ENCODE assay signal across 21 mouse cellular contexts in genomic region chr1:37098094-37098555, GRCm38 (mm10).
A peak's percentile ranks its signal among the peaks of the same experiment; 100 is the strongest.
DNase-seq lines count a peak whose midpoint lies in the region; ATAC-seq and TF ChIP-seq lines count a peak whose summit lies in the region.
"Had no signal": no experiment of that assay in that cellular context is flagged by ENCODE, and none has a peak within 500 bp of the region (broad histone marks: within the 10 kb centered on the region; RNA-seq: fewer than 3 reads in every experiment).

No protein-coding gene starts in this region.

- no peak overlapping the region for H3K4me2 ChIP-seq in hindbrain, embryonic 13.5 days
- no peak overlapping the region for H3K4me2 ChIP-seq in hindbrain, embryonic 11.5 days (replicated peaks; ENCODE audit: low read depth, low read length)
- H3K4me2 ChIP-seq in forebrain, postnatal 0 days (ENCODE audit: low read depth) = no peak overlapping the region; the same call in 1 of the 2 replicates
- H3K4me2 ChIP-seq in midbrain, embryonic 14.5 days (ENCODE audit: low read length) = no peak overlapping the region
- H3K4me2 ChIP-seq: embryonic facial prominence, embryonic 12.5 days; heart, embryonic 12.5 days; liver, embryonic 11.5 days; lung, embryonic 14.5 days; midbrain, embryonic 12.5 days had no signal

- no peak for TF ChIP-seq CTCF in forebrain, postnatal 0 days (IDR thresholded peaks at IDR 0.05; ENCODE audit: low read depth)

- H3K36me3 ChIP-seq in hindbrain, embryonic 13.5 days = no peaks in the 10 kb centered on the region
- H3K36me3 ChIP-seq in hindbrain, embryonic 11.5 days (ENCODE audit: control insufficient read depth, insufficient read depth, low read length) = no peaks in the 10 kb centered on the region
- H3K36me3 ChIP-seq in embryonic facial prominence, embryonic 10.5 days (replicated peaks) = no peaks in the 10 kb centered on the region
- H3K36me3 ChIP-seq in forebrain, postnatal 0 days (ENCODE audit: insufficient read depth) = no peaks in the 10 kb centered on the region
- H3K36me3 ChIP-seq in midbrain, embryonic 14.5 days (ENCODE audit: control insufficient read depth, insufficient read depth, low read length) = no peaks in the 10 kb centered on the region
- H3K36me3 ChIP-seq: embryonic facial prominence, embryonic 12.5 days; heart, embryonic 12.5 days; midbrain, embryonic 12.5 days had no signal

- H3K4me1 ChIP-seq in hindbrain, embryonic 13.5 days (replicated peaks) = peaks cover 19% of the 10 kb centered on the region
- H3K4me1 ChIP-seq in hindbrain, embryonic 11.5 days (replicated peaks; ENCODE audit: control insufficient read depth, insufficient read depth, low read length) = no peaks in the 10 kb centered on the region
- H3K4me1 ChIP-seq in embryonic facial prominence, embryonic 10.5 days = peaks cover 16% of the 10 kb centered on the region
- peaks cover 14% of the 10 kb centered on the region for H3K4me1 ChIP-seq in forebrain, postnatal 0 days (ENCODE audit: insufficient read depth)
- H3K4me1 ChIP-seq in midbrain, embryonic 14.5 days (ENCODE audit: control insufficient read depth, insufficient read depth, low read length) = peaks cover 6% of the 10 kb centered on the region; the same call in 1 of the 2 replicates
- H3K4me1 ChIP-seq: heart, embryonic 12.5 days had no signal

- H3K9ac ChIP-seq in hindbrain, embryonic 13.5 days = no peak overlapping the region
- H3K9ac ChIP-seq in hindbrain, embryonic 11.5 days (ENCODE audit: low read depth, low read length) = no peak overlapping the region
- no peak overlapping the region for H3K9ac ChIP-seq in forebrain, postnatal 0 days
- no peak overlapping the region for H3K9ac ChIP-seq in midbrain, embryonic 14.5 days (replicated peaks; ENCODE audit: low read length)
- H3K9ac ChIP-seq: embryonic facial prominence, embryonic 12.5 days; heart, embryonic 12.5 days; lung, embryonic 14.5 days; midbrain, embryonic 12.5 days had no signal

- H3K27ac ChIP-seq in hindbrain, embryonic 13.5 days = peak overlapping the region; percentile 81
- H3K27ac ChIP-seq in hindbrain, embryonic 11.5 days (ENCODE audit: low read depth, low read length) = no peak overlapping the region
- H3K27ac ChIP-seq in embryonic facial prominence, embryonic 10.5 days (replicated peaks) = 0 out of 2 replicates have a peak overlapping the region, but pooled peaks have one; percentile 12
- H3K27ac ChIP-seq in forebrain, postnatal 0 days (ENCODE audit: low read depth, low read length) = peak overlapping the region; percentile 83
- H3K27ac ChIP-seq in midbrain, embryonic 14.5 days (replicated peaks; ENCODE audit: low read depth, low read length) = peak overlapping the region; percentile 71
- H3K27ac ChIP-seq: embryonic facial prominence, embryonic 12.5 days had no signal

- no peaks in the 10 kb centered on the region for H3K9me3 ChIP-seq in hindbrain, embryonic 13.5 days
- H3K9me3 ChIP-seq in hindbrain, embryonic 11.5 days (ENCODE audit: control insufficient read depth, low read length) = no peaks in the 10 kb centered on the region
- H3K9me3 ChIP-seq in embryonic facial prominence, embryonic 10.5 days = peaks cover 4% of the 10 kb centered on the region; the same call in 1 of the 2 replicates
- H3K9me3 ChIP-seq in forebrain, postnatal 0 days (ENCODE audit: low read length) = no peaks in the 10 kb centered on the region
- H3K9me3 ChIP-seq in midbrain, embryonic 14.5 days (ENCODE audit: control insufficient read depth, low read length) = no peaks in the 10 kb centered on the region
- H3K9me3 ChIP-seq: embryonic facial prominence, embryonic 12.5 days had no signal

- no peaks in the 10 kb centered on the region for H3K27me3 ChIP-seq in hindbrain, embryonic 13.5 days
- no peaks in the 10 kb centered on the region for H3K27me3 ChIP-seq in hindbrain, embryonic 11.5 days (ENCODE audit: control insufficient read depth, insufficient read depth, low read length)
- H3K27me3 ChIP-seq in embryonic facial prominence, embryonic 10.5 days (replicated peaks; ENCODE audit: low read depth, poor library complexity, severe bottlenecking) = no peaks in the 10 kb centered on the region
- H3K27me3 ChIP-seq in forebrain, postnatal 0 days (ENCODE audit: insufficient read depth, low read length) = no peaks in the 10 kb centered on the region
- no peaks in the 10 kb centered on the region for H3K27me3 ChIP-seq in midbrain, embryonic 14.5 days (ENCODE audit: control insufficient read depth, insufficient read depth, low read length)
- H3K27me3 ChIP-seq: CH12.LX; embryonic facial prominence, embryonic 12.5 days; heart, embryonic 12.5 days; midbrain, embryonic 12.5 days had no signal

- ATAC-seq in hindbrain, embryonic 13.5 days (ENCODE audit: low FRiP score) = 0 out of 2 replicates have a peak, but pooled peaks have one; percentile 6
- no peak for ATAC-seq in hindbrain, embryonic 11.5 days (ENCODE audit: low FRiP score)
- ATAC-seq in forebrain, postnatal 0 days = peak; percentile 49; the same call in 1 of the 2 replicates
- ATAC-seq in midbrain, embryonic 14.5 days (ENCODE audit: low FRiP score, low TSS enrichment) = no peak

- no peak for DNase-seq in hindbrain, embryonic 11.5 days (ENCODE audit: low spot score)
- DNase-seq in embryonic facial prominence, embryonic 10.5 days (ENCODE audit: low spot score) = no peak
- peak; percentile 67 for DNase-seq in forebrain, postnatal 0 days
- no peak for DNase-seq in midbrain, embryonic 14.5 days
- no peak for DNase-seq in heart, adult 8-10 months (ENCODE audit: low spot score)
- no peak for DNase-seq in left cerebral cortex, adult 11 months (ENCODE audit: low spot score)
- no peak for DNase-seq in ovary, postnatal 36 days (ENCODE audit: low spot score)
- DNase-seq: adrenal gland, adult 2 months; cerebellum, postnatal 36 days; heart, postnatal 36 days; kidney, adult 8-10 months; kidney, postnatal 25 days; lung, embryonic 14.5 days; lung, postnatal 4 days; thymus, adult 2 months had no signal

- H3K4me3 ChIP-seq in hindbrain, embryonic 13.5 days = no peak overlapping the region
- H3K4me3 ChIP-seq in hindbrain, embryonic 11.5 days (ENCODE audit: low read depth, low read length) = no peak overlapping the region
- H3K4me3 ChIP-seq in embryonic facial prominence, embryonic 10.5 days = no peak overlapping the region
- H3K4me3 ChIP-seq in forebrain, postnatal 0 days (ENCODE audit: low read depth, low read length) = no peak overlapping the region
- no peak overlapping the region for H3K4me3 ChIP-seq in midbrain, embryonic 14.5 days (replicated peaks; ENCODE audit: low read depth, low read length)
- H3K4me3 ChIP-seq: embryonic facial prominence, embryonic 12.5 days; heart, embryonic 12.5 days; midbrain, embryonic 12.5 days had no signal

- 80% methylated on average over 4 of the region's 4 CpGs for WGBS in hindbrain, embryonic 13.5 days
- 93% methylated on average over 4 of the region's 4 CpGs for WGBS in hindbrain, embryonic 11.5 days
- WGBS in embryonic facial prominence, embryonic 10.5 days = 99% methylated on average over 4 of the region's 4 CpGs
- WGBS in forebrain, postnatal 0 days = 49% methylated on average over 4 of the region's 4 CpGs
- WGBS in midbrain, embryonic 14.5 days = 87% methylated on average over 4 of the region's 4 CpGs

Comparison
In these comparisons a context has a peak if more than half of its experiments do, and no peak if none do; other contexts are left out.
1. ATAC-seq: peak in hindbrain, embryonic 13.5 days (single experiment) and forebrain, postnatal 0 days (single experiment); none in hindbrain, embryonic 11.5 days (single experiment) and midbrain, embryonic 14.5 days (single experiment).